Mouse (Mus musculus) thymus, adult 2 months (tissue): ENCODE results near the gene Vmn1r37.
"Not testable (repeated sequence)": the region's sequence is repeated elsewhere in the genome, so short reads cannot be mapped to it uniquely, and the experiment has no call there.

Source experiments
- CTCF ChIP-seq: fragments of 200-500 bp; IDR thresholded peaks from 2 replicates; pipeline ENCODE4 v1.5.1; 2012; ENCODE audit warnings: mild to moderate bottlenecking, control low read depth, low read length, moderate library complexity, borderline replicate concordance; ENCODE audit not compliant: control insufficient read depth, poor library complexity, insufficient read depth; ENCODE audit errors: extremely low read depth
- POLR2A ChIP-seq: fragments of 200-500 bp; IDR thresholded peaks from 2 replicates; pipeline ENCODE4 v1.6.1; 2012; ENCODE audit warnings: mild to moderate bottlenecking, low read length, control low read depth, moderate library complexity; ENCODE audit not compliant: control insufficient read depth, poor library complexity, insufficient read depth; ENCODE audit errors: extremely low read depth

DNA sequence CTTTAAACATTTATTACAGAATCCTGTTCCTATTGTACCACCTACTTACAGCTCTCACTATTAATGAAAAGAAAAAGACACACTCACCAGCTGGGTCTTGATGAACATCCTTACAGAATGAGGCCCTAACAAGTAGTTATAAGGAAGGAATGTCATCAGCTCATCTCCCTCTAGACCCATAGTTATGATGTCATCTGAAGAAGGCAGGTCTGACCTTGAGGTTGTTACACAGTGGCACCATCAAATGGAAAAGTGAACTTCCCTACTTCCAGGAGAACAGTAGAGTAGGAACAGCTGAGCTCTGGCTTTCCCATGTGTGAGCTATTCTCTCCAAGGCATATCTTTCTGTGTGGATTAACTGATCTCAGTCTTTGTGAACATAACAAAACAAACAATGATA lies 53.3 kb downstream of the Vmn1r37 start, which contains the start of gene Vmn1r38:
- not testable (repeated sequence) for TF ChIP-seq CTCF, POLR2A
